In the genomic region with DNA sequence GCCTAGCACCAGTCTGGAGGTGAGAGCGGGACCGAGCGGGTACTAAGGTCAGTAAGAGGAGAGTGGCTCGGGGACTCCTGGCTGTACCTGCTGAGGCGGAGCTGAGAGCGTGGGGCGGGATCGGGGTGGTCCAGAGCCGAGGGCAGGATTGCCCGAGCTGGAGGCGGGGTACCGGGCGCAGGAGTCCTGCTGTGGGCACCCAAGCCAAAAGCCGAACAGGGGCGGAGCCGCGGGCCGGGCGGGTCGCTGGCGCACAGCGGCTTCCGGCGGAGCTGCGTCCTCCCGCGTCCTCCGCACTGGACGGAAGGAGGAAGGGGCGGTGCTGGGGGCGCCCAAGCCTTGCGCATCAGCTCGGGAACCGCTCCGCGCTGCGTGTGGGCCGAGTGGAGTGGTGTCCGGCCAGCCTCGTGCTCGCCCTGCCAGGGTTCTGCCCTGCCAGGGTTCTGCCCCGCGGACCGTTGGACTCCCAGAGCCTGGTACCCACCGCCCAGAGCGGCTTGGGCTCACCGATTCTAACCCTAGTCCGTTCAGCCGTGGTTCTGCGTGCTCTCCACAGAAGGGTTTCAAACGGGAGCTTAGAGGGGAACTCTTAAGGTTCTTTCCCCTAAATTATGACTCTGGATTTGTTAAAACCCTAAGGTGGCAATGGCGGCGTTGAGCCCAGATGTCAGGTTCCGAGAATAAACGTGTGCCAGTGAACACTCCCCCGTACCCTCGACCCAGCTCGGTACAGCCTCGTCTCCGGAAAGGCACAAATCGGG, we compare ENCODE assay signal across 8 mouse cellular contexts. TPM values are rescaled to one million over a fixed set of nuclear protein-coding genes. Genes with fewer than 3 reads are reported as not detected.
DNase-seq lines count a peak whose midpoint lies in the region; ATAC-seq and TF ChIP-seq lines count a peak whose summit lies in the region.

A gene (minus strand): TSS at position 262 of the 761 bp plus-strand sequence.

- under 1% methylated on average over 50 of the region's 61 CpGs for WGBS in bone marrow, adult 2 months
- WGBS in embryonic facial prominence, embryonic 15.5 days: under 1% methylated on average over 58 of the region's 61 CpGs
- whole genome bisulfite sequencing in kidney, embryonic 14.5 days: 2% methylated on average over 61 of the region's 61 CpGs
- WGBS in limb, embryonic 15.5 days: under 1% methylated on average over 48 of the region's 61 CpGs

- peak; percentile 99 for TF ChIP-seq POLR2A in bone marrow, adult 2 months (IDR thresholded peaks at IDR 0.05; ENCODE audit: borderline replicate concordance, control insufficient read depth, low read depth, low read length)

- H3K9ac ChIP-seq in embryonic facial prominence, embryonic 15.5 days: peak within 1 kb of the TSS; percentile 71
- H3K9ac ChIP-seq in kidney, embryonic 14.5 days (ENCODE audit: low read depth, low read length): peak within 1 kb of the TSS; percentile 91
- H3K9ac ChIP-seq in limb, embryonic 15.5 days: peak within 1 kb of the TSS; percentile 92

- peak within 1 kb of the TSS; percentile 65 for H3K4me2 ChIP-seq in embryonic facial prominence, embryonic 15.5 days (replicated peaks)
- peak within 1 kb of the TSS; percentile 76 for H3K4me2 ChIP-seq in kidney, embryonic 14.5 days (replicated peaks; ENCODE audit: low read depth, low read length)
- H3K4me2 ChIP-seq in limb, embryonic 15.5 days: peak within 1 kb of the TSS; percentile 58

- H3K36me3 ChIP-seq in embryonic facial prominence, embryonic 15.5 days: 0 out of 2 replicates have a peak, but pooled peaks cover 13% of the 10 kb centered on the region
- peaks cover 14% of the 10 kb centered on the region for H3K36me3 ChIP-seq in kidney, embryonic 14.5 days (ENCODE audit: control insufficient read depth, insufficient read depth, low read length)
- peaks cover 21% of the 10 kb centered on the region for H3K36me3 ChIP-seq in limb, embryonic 15.5 days

- no peaks in the 10 kb centered on the region for H3K9me3 ChIP-seq in embryonic facial prominence, embryonic 15.5 days (replicated peaks)
- H3K9me3 ChIP-seq in kidney, embryonic 14.5 days (ENCODE audit: control insufficient read depth, low read length): no peaks in the 10 kb centered on the region
- H3K9me3 ChIP-seq in limb, embryonic 15.5 days: no peaks in the 10 kb centered on the region

- DNase-seq in 3T3-L1 (ENCODE audit: low read depth, low spot score): peak; percentile 91
- DNase-seq in heart, adult 9 months (ENCODE audit: low spot score in 2 of 2): peak; percentile 95 to 96
- DNase-seq in monocyte, adult 2 months (ENCODE audit: low read depth in 1 of 2, low spot score in 2 of 2): peak; percentile 76 to 86
- peak; percentile 90 for DNase-seq in spleen, postnatal 36 days (ENCODE audit: low spot score in 2 of 2)

- TF ChIP-seq CTCF in bone marrow, adult 2 months (IDR thresholded peaks at IDR 0.05; ENCODE audit: control insufficient read depth, insufficient read depth, low read length): no peak

- peak within 1 kb of the TSS; percentile 89 for H3K4me3 ChIP-seq in bone marrow, adult 2 months (replicated peaks; ENCODE audit: control insufficient read depth, low read depth, low read length)
- H3K4me3 ChIP-seq in embryonic facial prominence, embryonic 15.5 days (replicated peaks): peak within 1 kb of the TSS; percentile 75
- H3K4me3 ChIP-seq in kidney, embryonic 14.5 days (ENCODE audit: low read length): peak within 1 kb of the TSS; percentile 71
- H3K4me3 ChIP-seq in limb, embryonic 15.5 days: peak within 1 kb of the TSS; percentile 76

- ATAC-seq in embryonic facial prominence, embryonic 15.5 days (ENCODE audit: insufficient number of reproducible peaks, low FRiP score, low TSS enrichment, low read depth): peak; percentile 95
- peak; percentile 98 for ATAC-seq in kidney, embryonic 14.5 days (ENCODE audit: low FRiP score, low TSS enrichment)
- ATAC-seq in limb, embryonic 15.5 days (ENCODE audit: insufficient number of reproducible peaks, low FRiP score, low TSS enrichment, low read depth): peak; percentile 95

- H3K27ac ChIP-seq in bone marrow, adult 2 months (ENCODE audit: control insufficient read depth, insufficient read depth, low read depth, low read length, poor library complexity): peak within 1 kb of the TSS; percentile 94
- H3K27ac ChIP-seq in embryonic facial prominence, embryonic 15.5 days (replicated peaks): peak within 1 kb of the TSS; percentile 96
- H3K27ac ChIP-seq in kidney, embryonic 14.5 days (ENCODE audit: low read depth, low read length): peak within 1 kb of the TSS; percentile 94
- H3K27ac ChIP-seq in limb, embryonic 15.5 days: peak within 1 kb of the TSS; percentile 97

- no peaks in the 10 kb centered on the region for H3K4me1 ChIP-seq in bone marrow, adult 2 months (ENCODE audit: control insufficient read depth, insufficient read depth, low read length)
- peaks cover 31% of the 10 kb centered on the region for H3K4me1 ChIP-seq in embryonic facial prominence, embryonic 15.5 days
- peaks cover 9% of the 10 kb centered on the region for H3K4me1 ChIP-seq in kidney, embryonic 14.5 days (ENCODE audit: control insufficient read depth, insufficient read depth, low read length)
- peaks cover 16% of the 10 kb centered on the region for H3K4me1 ChIP-seq in limb, embryonic 15.5 days

- H3K27me3 ChIP-seq in embryonic facial prominence, embryonic 15.5 days: no peaks in the 10 kb centered on the region
- H3K27me3 ChIP-seq in kidney, embryonic 14.5 days (ENCODE audit: control insufficient read depth, insufficient read depth, low read length): no peaks in the 10 kb centered on the region
- H3K27me3 ChIP-seq in limb, embryonic 15.5 days: no peaks in the 10 kb centered on the region

RNA-seq across cellular contexts. Expression of the gene that starts here (rescaled TPM):
- 5.1 and 19.3 TPM in 2 replicates for polyA plus RNA-seq in bone marrow, adult 2 months (2011; ENCODE audit: insufficient read depth, insufficient read length, low replicate concordance, missing spikeins)
- polyA plus RNA-seq in embryonic facial prominence, embryonic 15.5 days (2015; fragmentation: Nextera tagmentation; extraction: Ambion mirVana): 105 and 109 TPM in 2 replicates
- polyA plus RNA-seq in kidney, embryonic 14.5 days (2014; fragmentation: Nextera tagmentation; extraction: Ambion mirVana): 82.6 and 98.3 TPM in 2 replicates
- polyA plus RNA-seq in limb, embryonic 15.5 days (2015; fragmentation: Nextera tagmentation; extraction: Ambion mirVana): 106 TPM in 2 replicates

Comparison
In these comparisons a context has a peak if more than half of its experiments do, and no peak if none do; other contexts are left out.
1. Peak in every context shown above with its lines: DNase-seq, ATAC-seq, H3K4me3 ChIP-seq and H3K27ac ChIP-seq.